Mouse (Mus musculus): Measurements from ENCODE around the gene Plcb1.
"Not testable (repeated sequence)": the region's sequence is repeated elsewhere in the genome, so short reads cannot be mapped to it uniquely, and the experiment has no call there.

Plcb1 gene

DNA sequence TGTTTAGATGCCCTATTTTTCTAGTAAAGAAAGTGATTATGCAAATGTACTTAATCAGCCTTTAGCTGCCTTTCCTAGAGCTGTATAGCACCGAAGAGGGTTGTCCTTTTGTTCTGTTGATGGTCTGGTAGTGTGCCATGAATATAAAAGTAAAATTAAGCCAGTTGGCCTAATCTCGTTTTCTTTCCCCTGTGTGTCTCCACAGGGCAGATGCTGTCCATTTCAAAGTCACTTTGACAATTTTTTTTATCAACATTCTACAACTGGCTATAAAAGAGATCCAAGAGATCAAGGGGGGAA, 520.6 kb downstream of the Plcb1 start:
- no peak for DNase-seq (ENCODE audit: low spot score)

DNA sequence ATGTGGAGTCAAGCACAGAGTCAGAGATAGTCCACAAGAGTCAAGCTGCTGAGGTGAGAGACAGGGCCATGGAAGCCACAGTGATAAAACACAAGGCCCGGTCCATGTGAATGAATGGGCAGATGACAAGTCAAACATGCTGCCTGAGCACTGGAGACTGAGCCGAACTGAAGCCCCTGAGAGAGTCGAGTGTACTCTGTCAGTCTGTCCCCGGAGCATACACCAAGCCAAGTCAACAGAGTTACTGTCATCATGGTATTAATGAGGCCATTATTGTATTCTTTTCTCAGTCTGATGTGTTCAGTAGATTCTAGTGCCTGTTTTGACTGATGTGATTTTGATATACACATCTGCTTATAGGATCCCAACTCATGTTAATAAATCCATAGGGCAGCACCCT, 521.9 kb downstream of the Plcb1 start:
- no peak for DNase-seq (ENCODE audit: low spot score)

DNA sequence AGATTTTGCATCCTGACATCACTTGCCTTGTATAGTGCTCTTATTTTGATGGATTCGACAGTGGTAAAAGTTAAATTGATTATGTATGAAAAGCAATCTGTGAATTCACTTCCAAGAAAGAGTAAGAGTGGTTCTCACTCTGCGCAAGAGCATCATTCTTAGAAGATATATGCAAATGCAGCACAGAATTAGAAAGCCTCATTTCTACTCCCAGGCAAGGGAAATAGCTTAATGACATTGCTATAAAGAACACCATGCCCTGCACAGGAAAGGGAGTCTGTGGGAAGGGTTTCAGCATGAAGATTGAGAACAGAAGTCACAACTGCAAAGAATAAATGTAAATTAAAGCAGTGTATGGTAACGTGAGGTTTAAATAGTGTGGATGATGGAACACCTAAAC, 530.1 kb downstream of the Plcb1 start:
- no peak for DNase-seq (ENCODE audit: low spot score)

DNA sequence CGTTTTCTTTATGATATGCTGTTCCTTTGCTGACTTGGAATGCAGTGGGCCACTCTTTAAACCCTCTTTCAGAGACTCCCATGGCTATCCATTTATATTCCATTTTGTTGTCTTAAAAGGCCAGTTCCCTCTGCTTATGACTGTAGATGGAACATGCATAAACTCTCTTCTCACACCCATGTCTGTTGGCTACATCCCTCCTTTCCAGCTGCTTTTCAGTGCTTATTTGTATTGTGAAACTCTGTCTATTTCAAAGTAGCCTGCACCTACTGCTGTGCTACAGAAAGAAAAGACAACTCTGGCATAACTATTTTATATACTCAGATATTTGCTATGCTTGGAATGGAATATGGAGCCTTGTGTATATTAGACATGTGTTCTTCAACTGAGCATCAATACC, 532.3 kb downstream of the Plcb1 start:
- no peak for DNase-seq (ENCODE audit: low spot score)

DNA sequence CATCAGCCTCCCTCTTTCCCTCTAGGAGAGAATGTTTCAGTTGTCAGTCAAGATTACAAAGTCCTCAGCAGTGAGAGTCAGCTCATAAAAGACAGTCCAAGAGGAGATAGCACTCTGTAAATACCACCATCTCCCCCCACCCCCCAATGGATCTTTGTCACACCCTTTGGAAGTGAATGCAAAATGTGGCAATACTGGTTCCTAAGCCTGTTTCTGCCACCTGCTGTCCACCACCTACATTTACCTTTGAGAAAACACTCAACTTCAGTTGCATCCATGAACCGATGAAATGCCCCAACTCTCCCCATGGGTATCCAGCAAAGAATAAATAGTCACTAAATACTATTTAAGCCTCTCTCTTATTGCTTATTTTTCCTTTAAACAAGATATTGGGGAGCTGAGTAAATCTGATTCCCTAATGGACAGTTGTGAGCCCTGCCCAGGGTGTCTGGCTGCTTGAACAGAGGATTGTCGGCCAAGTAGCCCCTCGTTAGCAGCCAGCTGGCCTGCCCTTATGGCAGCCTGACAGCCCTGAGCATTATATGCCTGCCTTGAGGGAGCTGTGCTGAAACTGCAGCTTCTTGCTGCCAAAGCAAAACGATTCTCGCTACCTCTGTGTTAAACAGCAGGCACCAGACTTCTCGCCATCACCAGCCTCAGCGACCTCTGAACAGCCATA, 537.5 kb downstream of the Plcb1 start:
- DNase-seq (ENCODE audit: low spot score), result no peak

DNA sequence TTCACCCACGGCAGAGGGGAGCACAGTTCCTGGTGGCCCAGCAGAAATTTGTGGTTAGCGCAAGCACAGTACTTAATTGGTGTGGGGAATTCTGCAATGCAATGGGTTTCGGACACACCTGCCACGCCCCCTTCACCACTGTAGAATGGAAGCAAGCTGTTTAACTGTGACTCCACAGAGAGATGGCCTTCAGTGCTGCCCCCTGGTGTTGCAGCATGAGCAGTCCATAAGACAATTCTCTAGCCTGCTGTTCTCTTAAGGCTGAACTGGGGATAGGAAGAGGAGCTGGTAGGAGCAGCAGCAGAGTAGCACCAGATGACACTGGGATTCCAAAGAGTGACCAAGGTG, 538.1 kb downstream of the Plcb1 start:
- peak; percentile 59 for DNase-seq (ENCODE audit: low spot score)

DNA sequence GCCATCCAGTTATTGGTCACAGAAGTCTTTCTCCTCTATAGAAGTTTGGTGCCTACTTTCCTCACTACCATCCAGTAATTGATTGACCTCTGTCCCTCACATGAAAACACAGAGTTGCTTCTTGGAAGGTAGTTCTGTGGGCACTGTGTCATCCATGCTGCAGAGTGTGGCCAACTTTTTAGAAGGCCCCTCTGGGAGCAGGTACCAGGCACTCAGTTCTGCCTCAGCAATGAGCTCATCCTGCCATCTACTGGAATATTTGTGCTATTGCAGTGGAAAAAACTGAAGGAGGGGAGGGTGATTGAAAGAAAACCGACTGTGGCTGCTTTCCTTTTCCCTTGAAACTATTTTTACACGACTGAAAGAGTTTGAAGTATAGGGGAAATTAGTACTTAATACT, 542.9 kb downstream of the Plcb1 start:
- DNase-seq (ENCODE audit: low spot score), result peak; percentile 7

DNA sequence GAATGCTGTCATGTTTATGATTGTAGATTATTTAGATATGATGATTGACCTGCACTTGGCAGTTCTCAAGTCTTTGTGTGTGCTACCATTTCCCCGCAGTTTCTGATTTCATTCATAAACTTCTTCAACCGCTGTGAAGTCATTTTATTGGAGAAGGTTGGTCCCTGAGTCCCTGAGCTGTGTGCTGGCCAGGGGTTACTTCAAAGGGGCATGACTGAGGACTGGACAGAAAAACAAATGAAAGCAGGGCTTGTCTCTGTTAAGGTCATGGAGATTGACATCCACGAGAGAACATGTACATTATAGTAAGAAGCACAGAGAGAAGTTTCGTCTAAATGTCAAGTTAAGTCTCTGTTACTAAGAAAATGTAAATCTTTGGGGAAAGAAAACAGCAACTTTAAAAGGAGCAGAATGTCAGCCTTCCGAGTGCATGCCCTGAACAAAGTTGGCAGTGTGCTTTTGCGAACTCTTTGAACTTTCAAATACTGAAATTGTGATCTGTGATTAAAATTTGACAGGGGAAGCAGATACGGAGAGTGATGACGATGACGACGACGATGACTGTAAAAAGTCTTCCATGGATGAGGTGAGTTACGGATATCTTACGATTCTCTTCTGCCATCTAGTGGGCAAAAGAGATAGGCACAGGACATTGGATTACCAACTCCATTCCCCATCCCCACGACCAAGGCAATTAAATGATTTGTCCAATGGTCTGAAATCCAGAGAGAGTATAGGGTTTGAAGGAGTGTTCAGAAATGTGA, 544.1 kb downstream of the Plcb1 start:
- peak; percentile 28 for DNase-seq (ENCODE audit: low spot score)

DNA sequence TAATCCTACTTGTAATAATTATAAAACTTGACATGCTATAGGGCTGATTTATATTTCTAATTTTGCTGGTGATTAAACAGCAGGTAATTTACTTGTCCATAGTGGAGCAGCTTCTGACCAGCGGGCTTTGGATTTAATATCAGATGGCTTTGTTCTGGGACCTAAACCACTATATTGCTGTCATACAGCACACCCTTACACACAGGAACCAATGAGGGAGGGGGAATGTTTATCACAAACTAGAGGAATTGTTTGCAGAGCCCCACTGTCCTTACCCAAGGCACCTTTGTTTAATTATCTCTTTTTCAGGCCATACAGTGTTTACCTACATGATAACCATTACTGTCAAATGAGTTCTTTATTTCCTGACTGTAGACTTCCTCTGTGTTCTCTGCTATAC, 546.0 kb downstream of the Plcb1 start:
- DNase-seq (ENCODE audit: low spot score), result no peak

DNA sequence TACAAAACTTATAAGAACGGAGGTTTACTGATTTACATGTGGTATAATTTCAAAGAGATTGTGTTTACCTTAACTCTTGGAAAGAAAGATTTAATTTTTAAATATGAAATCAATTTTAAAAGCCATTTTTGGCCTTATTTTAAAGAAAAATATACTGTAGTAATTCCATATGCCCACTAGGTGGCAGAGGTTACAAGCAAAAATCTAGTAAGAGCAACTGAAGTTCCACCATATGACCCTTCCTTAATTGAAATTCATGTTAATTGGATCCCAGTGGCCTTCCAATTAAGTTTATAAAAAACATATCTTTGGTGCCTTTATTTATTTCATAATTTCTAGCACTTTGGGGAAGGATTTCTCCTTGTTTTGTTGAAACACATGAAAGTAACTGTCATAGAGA, 570.4 kb downstream of the Plcb1 start:
- no peak for DNase-seq (ENCODE audit: low spot score)

DNA sequence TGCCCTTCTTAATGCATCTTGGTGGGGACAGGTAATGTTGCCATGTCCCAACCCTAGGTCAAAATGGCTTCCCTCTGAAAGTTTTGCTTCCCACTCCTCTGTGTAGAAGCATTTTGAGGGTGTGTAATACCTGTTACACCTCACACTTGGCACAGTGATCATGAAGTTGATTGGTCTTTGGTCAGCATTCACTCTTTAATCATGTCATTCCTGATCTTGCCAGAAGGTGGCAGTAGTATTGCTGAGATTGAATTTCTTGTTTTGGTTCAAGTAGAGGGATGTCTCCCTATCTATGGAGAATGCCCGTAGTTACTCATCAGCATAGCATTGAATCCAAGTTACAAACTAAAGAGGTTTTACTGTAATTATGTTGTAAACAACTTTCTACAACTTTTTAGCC, 575.9 kb downstream of the Plcb1 start:
- peak; percentile 35 for DNase-seq (ENCODE audit: low spot score)

DNA sequence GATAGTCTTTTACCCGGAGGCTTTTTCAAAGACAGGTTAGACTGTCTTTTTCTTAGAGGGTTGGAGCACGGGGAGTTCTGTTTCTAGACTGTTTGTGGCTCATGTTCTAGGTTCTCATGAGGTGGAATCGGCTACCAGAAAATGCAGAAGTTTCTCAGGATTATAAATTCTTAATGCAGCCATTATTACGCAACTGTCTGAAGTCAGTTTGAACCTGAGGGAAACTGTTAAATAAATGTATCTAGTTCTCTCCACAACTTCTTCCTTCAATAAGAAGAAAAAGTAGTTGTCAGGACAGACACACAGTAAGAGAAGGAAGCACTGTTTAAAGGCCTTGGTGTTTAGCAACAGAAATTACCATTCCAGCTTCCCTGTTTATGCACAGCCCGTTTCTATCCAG, 577.1 kb downstream of the Plcb1 start:
- DNase-seq (ENCODE audit: low spot score), result no peak

DNA sequence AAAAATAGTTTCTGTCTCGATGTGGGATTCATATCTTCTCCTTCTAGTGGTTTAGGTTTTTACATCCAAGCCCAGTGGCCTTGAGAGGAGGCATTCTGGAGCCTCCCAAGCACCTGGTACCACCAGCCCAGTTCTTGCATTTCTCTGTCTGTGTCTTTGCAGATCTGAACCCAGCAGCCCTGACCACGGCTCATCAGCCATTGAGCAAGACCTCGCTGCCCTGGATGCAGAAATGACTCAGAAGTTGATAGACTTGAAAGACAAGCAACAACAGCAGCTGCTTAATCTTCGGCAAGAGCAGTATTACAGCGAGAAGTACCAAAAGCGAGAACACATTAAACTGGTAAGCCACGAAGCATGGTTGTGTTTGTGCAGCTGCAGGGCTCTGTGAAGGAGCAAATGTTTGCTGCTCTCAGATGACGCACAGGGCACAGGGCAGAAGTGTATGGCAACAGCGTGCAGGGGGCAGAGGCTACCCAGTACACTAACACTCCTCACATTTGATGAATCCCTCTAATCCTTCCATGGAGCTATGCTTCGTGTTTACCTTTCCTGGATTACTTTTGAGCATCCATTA, 584.5 kb downstream of the Plcb1 start:
- no peak for DNase-seq (ENCODE audit: low spot score)

DNA sequence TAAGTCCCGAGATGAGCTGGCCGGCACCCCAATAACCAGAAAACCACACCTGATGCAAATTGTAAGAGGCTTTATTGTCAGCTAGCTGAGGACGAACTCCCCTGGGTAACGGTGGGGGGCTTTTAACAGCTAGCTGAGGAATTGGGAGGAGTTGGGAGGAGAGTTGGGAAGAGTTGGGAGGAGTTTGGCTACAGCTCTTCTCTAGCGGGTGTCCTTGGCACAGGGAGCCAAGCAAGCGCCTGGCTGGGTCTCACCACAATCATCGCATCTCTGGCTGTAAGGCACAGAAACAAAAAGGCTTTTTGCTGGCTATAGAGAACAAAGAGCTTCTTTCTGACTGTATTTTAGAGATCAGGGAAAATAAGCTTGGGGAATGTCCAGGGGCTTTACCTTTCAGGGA, 594.9 kb downstream of the Plcb1 start:
- DNase-seq (ENCODE audit: low spot score), result not testable (repeated sequence)

DNA sequence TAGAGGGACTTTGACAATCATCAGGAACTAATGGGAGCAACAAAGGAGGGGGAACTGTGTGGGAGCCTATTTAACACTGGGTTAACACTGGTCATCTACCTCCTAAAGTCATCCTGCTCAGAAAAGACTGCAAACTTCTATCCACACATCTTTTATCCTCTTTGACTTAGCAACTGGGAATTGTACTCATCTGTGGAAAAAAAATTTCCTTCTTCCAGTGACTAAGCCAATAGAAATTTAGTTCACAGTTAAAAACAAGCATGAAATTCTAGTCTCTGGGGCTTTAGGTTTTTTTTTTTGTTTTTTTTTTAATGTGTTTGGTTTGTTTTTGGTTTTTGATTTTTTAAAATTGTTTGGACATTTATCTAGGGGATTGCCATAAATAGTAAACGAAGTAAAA, 595.5 kb downstream of the Plcb1 start:
- DNase-seq (ENCODE audit: low spot score), result no peak

DNA sequence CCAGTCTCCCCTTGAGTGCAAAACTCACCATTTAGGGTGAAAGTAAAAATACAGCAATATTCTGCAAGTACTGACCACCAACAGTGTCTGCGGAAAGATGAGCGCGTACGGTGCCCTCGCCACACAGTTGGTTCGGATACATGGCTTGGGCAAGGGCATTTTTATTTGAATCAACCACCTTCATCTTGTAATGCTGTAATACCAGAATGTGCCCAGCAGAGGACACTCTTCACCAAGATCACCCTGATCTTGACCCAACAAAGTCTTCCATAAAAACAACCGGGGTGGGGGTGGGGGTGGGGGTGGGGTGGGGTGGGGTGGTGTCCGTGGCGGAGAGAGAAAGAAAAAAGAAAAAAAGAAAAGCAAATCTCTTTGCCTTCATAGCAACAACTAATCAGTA, 602.1 kb downstream of the Plcb1 start:
- no peak for DNase-seq (ENCODE audit: low spot score)

DNA sequence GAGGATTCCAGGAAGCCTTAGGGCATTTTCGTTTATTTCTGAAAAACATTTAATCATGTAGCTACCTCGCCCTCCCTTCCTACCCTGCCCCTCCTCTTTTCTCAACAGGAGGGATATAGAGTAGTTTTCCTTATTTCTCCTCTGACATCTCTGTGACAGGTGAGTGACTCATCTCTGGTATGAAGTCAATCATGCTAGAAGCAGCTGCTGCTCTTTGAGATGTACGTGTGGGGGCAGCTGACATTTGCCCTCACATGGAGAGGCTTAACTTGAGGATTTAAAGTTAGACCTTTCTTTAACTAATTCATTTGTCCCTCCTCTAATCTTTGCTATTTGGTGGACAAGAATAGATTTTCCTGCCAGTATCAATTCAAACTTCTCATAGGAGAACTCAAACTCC, 608.8 kb downstream of the Plcb1 start:
- no peak for DNase-seq (ENCODE audit: low spot score)

DNA sequence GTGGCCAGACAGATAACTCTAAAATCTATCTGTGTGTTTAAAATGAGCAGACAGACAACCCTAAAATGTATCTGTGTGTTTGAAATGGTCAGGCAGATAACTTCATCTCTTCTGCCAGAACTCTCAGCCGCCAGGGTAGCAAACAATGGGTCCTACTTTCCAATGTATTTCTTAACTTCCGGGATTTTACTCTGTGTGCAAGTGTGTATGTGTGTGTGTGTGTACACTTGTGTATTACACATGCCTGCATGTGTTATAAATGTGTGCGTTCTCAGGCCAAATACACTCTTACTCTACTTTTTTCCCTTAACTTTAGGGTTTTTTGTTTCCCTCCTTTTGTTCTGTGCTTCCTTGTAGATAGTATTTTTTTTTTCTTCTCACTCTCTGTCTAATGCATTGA, 610.5 kb downstream of the Plcb1 start:
- no peak for DNase-seq (ENCODE audit: low spot score)

DNA sequence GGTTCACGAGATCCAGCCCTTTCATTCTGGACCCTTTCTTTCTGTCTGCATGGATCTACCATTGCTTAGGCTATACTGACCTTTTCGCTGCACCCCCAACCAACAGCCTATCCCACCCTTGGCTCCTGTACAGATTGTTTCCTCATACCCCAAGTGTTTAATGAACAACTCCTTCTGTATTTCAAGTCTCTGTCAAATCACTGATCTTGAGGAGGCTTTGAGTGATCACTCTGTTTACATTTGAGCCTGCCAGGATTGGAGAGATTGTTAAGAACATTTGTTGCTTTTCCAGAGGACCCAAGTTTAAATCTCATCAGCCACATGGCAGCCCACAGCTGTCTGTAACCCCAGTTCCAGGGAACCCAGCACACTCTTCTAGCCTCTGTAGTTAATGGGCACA, 612.1 kb downstream of the Plcb1 start:
- no peak for DNase-seq (ENCODE audit: low spot score)

DNA sequence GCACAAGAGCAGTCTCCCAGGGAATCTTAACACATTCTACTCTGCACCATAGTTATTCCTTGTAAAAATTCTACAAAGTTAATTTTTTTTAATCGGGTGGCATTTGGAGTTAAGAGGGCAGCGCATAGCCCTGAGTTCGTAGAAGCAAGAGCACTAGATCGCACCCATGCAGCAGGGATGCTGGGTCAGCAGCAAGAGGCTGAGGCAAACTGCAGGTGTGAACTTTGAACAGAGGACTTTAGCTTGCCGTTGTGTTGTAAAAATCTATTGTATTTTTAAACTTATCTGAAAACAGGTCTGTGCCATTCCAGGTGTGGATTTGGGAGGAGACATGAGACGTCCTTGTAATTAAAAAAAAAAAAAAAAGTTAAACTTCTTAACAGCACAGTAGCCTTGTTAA, 613.9 kb downstream of the Plcb1 start:
- DNase-seq (ENCODE audit: low spot score), result no peak

DNA sequence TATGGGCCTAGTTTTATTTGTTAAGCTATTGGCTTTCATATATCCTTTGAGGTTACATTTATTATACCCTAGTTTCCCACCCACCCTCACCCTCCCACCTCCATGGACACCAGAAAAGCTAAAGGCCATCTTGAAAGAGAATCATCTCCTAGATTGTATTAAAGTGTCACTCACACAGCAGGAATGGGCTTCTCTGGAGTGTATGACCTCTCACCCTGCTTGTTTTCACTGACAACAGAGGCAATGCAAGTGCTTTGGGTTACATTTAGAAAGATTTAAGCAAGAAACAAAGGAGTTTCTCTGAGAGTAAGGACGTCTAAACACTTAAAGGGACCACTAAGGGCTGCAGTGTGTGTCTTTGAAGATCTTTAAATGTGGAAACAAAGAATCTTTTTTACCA, 617.0 kb downstream of the Plcb1 start:
- no peak for DNase-seq (ENCODE audit: low spot score)

DNA sequence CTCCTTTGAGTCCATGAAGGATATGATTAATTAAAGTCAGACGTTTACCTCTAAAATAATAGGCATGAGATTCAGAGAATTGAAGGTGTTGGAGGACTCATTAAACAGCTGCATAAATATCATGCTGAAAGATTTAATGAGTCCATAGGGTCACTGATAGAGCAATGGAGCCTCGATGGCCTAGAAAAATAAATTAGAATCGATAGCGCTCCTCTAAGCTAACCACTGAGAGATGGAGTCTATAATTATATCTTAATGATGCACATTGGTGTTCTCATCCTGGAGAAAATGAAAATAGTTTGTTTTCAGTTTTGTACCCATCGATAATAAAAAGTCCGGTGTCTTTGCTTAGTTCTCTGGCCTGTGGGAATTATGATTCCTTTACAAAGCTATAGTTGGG, 617.5 kb downstream of the Plcb1 start:
- DNase-seq (ENCODE audit: low spot score), result no peak

DNA sequence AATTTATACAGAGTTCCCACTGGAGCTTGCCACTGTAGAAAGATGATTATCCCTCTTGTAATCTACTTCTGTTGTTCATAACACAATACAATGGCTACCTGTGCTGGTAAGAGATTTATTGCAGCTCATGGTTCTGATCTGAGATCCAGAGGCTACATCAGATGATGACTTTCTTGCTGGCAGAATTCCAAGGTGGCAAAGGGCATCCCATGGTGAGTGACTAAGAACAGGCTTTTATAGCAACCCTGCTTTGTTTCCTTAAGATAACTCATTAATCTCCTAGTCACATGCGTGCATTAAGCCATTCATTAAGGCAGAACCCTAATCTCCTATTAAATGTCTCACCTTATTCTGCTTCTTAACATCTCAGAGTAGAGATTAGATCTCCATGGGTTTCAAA, 618.2 kb downstream of the Plcb1 start:
- DNase-seq (ENCODE audit: low spot score), result no peak

Data from ovary, postnatal 14 days (tissue).